Mouse (Mus musculus): ENCODE measurements around the gene Hsd17b1. TPM values are rescaled to one million over a fixed set of nuclear protein-coding genes. Genes with fewer than 3 reads are reported as not detected.
A peak's percentile ranks its signal among the peaks of the same experiment; 100 is the strongest.

Hsd17b1 gene
- polyA plus RNA-seq, 1 experiment from 2014 or later, result not detected

GRCm38 (mm10) chr11:101070189-101070527 is 8.1 kb upstream of the Hsd17b1 start:
- WGBS, result 1% methylated on average over 31 of the region's 36 CpGs
- 0 out of 2 replicates have a peak, but pooled peaks cover 2% of the 10 kb centered on the region for H3K27me3 ChIP-seq (ENCODE audit: control insufficient read depth, insufficient read depth, low read length)
- ATAC-seq (replicated peaks; ENCODE audit: insufficient number of reproducible peaks, low FRiP score, low TSS enrichment, low read depth) (peak; percentile 31; the same call in 1 of the 2 replicates), DNase-seq (ENCODE audit: low spot score) (no peak)
- H3K4me3 ChIP-seq (ENCODE audit: low read depth, low read length), result peak overlapping the region; percentile 81
- no peak overlapping the region for H3K27ac ChIP-seq (replicated peaks; ENCODE audit: low read depth, low read length)
- no peaks in the 10 kb centered on the region for H3K36me3 ChIP-seq (replicated peaks; ENCODE audit: control insufficient read depth, insufficient read depth, low read depth, low read length)
- H3K4me1 ChIP-seq (ENCODE audit: control insufficient read depth, insufficient read depth, low read length), result no peaks in the 10 kb centered on the region
- no peaks in the 10 kb centered on the region for H3K9me3 ChIP-seq (replicated peaks; ENCODE audit: control insufficient read depth, low read length)
- peak overlapping the region; percentile 98 for H3K4me2 ChIP-seq (ENCODE audit: low read depth, low read length)
- H3K9ac ChIP-seq (replicated peaks; ENCODE audit: low read length), result peak overlapping the region; percentile 81

GRCm38 (mm10) chr11:101070987-101071386 is 7.2 kb upstream of the Hsd17b1 start:
- ATAC-seq (replicated peaks; ENCODE audit: insufficient number of reproducible peaks, low FRiP score, low TSS enrichment, low read depth), result no peak
- WGBS, result 69% methylated on average over 6 of the region's 6 CpGs
- no peak overlapping the region for H3K9ac ChIP-seq (replicated peaks; ENCODE audit: low read length)
- H3K4me3 ChIP-seq (ENCODE audit: low read depth, low read length), result peak overlapping the region; percentile 81; the same call in 1 of the 2 replicates
- no peaks in the 10 kb centered on the region for H3K4me1 ChIP-seq (ENCODE audit: control insufficient read depth, insufficient read depth, low read length)
- H3K27ac ChIP-seq (replicated peaks; ENCODE audit: low read depth, low read length), result no peak overlapping the region
- H3K4me2 ChIP-seq (ENCODE audit: low read depth, low read length), result no peak overlapping the region
- no peaks in the 10 kb centered on the region for H3K9me3 ChIP-seq (replicated peaks; ENCODE audit: control insufficient read depth, low read length)
- 0 out of 2 replicates have a peak, but pooled peaks cover 2% of the 10 kb centered on the region for H3K27me3 ChIP-seq (ENCODE audit: control insufficient read depth, insufficient read depth, low read length)
- no peaks in the 10 kb centered on the region for H3K36me3 ChIP-seq (replicated peaks; ENCODE audit: control insufficient read depth, insufficient read depth, low read depth, low read length)
- no peak for DNase-seq (ENCODE audit: low spot score)

DNA sequence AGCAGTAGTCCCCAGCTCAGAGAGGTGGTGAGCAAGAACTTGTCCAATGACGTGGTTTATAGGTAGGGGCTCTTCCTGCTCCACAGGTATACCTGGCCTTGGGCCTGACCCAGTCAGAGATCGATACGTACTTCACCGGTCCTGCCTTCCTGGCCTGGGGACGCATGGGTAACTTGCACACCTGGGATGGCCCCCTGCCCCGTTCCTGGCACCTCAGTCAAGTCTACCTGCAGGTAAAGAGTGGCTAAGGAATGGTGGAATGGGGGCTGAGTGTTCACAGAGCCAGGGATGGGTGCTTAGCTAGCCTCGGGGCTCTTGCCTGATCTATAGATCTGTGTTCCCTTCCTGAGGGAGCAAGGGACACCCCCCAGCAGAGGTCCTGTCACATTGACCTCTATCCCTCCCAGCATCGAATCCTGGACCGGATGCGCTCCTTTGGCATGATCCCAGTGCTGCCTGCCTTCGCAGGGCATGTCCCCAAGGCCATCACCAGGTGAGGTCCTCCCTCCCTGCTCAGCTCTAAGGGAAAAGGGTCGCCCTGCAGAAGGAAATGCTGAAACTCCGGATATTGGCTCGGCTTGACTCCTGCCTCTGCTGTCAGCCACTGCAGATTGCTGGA is 6.3 kb upstream of the Hsd17b1 start:
- no peak overlapping the region for H3K4me3 ChIP-seq (ENCODE audit: low read depth, low read length)
- DNase-seq (ENCODE audit: low spot score) (no peak), ATAC-seq (replicated peaks; ENCODE audit: insufficient number of reproducible peaks, low FRiP score, low TSS enrichment, low read depth) (no peak)
- no peaks in the 10 kb centered on the region for H3K4me1 ChIP-seq (ENCODE audit: control insufficient read depth, insufficient read depth, low read length)
- H3K9me3 ChIP-seq (replicated peaks; ENCODE audit: control insufficient read depth, low read length), result no peaks in the 10 kb centered on the region
- WGBS, result 67% methylated on average over 14 of the region's 14 CpGs
- H3K27ac ChIP-seq (replicated peaks; ENCODE audit: low read depth, low read length), result no peak overlapping the region
- H3K9ac ChIP-seq (replicated peaks; ENCODE audit: low read length), result no peak overlapping the region
- 0 out of 2 replicates have a peak, but pooled peaks cover 4% of the 10 kb centered on the region for H3K27me3 ChIP-seq (ENCODE audit: control insufficient read depth, insufficient read depth, low read length)
- no peak overlapping the region for H3K4me2 ChIP-seq (ENCODE audit: low read depth, low read length)
- no peaks in the 10 kb centered on the region for H3K36me3 ChIP-seq (replicated peaks; ENCODE audit: control insufficient read depth, insufficient read depth, low read depth, low read length)

DNA sequence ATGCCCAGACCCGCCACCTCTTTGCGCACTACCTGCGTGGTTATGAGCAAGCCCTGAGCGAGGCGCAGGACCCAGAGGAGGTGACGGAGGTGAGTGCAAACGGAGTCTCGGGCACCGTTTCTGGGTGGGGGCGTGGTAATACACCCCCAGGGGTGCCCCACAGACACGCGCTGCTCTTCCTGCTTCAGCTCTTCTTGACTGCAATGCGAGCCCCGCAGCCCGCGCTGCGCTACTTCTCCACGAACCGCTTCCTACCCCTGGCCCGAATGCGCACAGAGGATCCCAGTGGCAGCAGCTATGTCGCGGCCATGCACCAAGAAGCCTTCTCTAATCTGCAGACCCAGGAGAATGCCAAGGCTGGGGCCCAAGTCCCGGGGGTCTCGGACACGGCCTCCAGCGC is 1.5 kb downstream of the Hsd17b1 start:
- no peaks in the 10 kb centered on the region for H3K36me3 ChIP-seq (replicated peaks; ENCODE audit: control insufficient read depth, insufficient read depth, low read depth, low read length)
- H3K27ac ChIP-seq (replicated peaks; ENCODE audit: low read depth, low read length), result no peak overlapping the region
- no peaks in the 10 kb centered on the region for H3K9me3 ChIP-seq (replicated peaks; ENCODE audit: control insufficient read depth, low read length)
- no peak overlapping the region; the same call in 1 of the 2 replicates for H3K4me3 ChIP-seq (ENCODE audit: low read depth, low read length)
- peak overlapping the region; percentile 10; the same call in 1 of the 2 replicates for H3K4me2 ChIP-seq (ENCODE audit: low read depth, low read length)
- peaks cover 3% of the 10 kb centered on the region for H3K4me1 ChIP-seq (ENCODE audit: control insufficient read depth, insufficient read depth, low read length)
- WGBS, result 2% methylated on average over 27 of the region's 27 CpGs
- no peak overlapping the region for H3K9ac ChIP-seq (replicated peaks; ENCODE audit: low read length)
- ATAC-seq (replicated peaks; ENCODE audit: insufficient number of reproducible peaks, low FRiP score, low TSS enrichment, low read depth) (no peak), DNase-seq (ENCODE audit: low spot score) (no peak)
- H3K27me3 ChIP-seq (ENCODE audit: control insufficient read depth, insufficient read depth, low read length), result peaks cover 39% of the 10 kb centered on the region

DNA sequence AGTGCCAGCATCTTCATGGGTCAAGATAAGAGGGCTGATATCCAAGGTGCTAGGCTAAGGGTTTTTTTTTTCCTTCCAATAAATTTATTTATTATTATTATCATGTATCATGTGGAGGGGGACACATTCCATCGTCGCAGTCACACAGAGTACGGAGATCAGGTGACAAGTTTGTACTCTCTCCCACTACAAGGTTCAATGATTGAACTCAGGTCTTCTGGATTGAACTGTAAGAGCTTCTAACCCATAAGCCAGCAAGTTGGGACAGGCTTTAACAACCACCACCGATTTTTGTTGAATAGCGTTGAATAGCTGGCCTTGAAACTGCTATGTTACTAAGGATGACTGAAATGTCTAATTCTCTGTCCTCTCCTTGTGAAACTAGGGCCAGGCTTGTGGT is 2.2 kb downstream of the Hsd17b1 start:
- ATAC-seq (replicated peaks; ENCODE audit: insufficient number of reproducible peaks, low FRiP score, low TSS enrichment, low read depth) (no peak), DNase-seq (ENCODE audit: low spot score) (no peak)
- H3K27ac ChIP-seq (replicated peaks; ENCODE audit: low read depth, low read length), result no peak overlapping the region
- no peak overlapping the region for H3K4me3 ChIP-seq (ENCODE audit: low read depth, low read length)
- H3K9me3 ChIP-seq (replicated peaks; ENCODE audit: control insufficient read depth, low read length), result no peaks in the 10 kb centered on the region
- peaks cover 3% of the 10 kb centered on the region for H3K4me1 ChIP-seq (ENCODE audit: control insufficient read depth, insufficient read depth, low read length)
- H3K36me3 ChIP-seq (replicated peaks; ENCODE audit: control insufficient read depth, insufficient read depth, low read depth, low read length), result no peaks in the 10 kb centered on the region
- H3K9ac ChIP-seq (replicated peaks; ENCODE audit: low read length), result no peak overlapping the region
- no peak overlapping the region for H3K4me2 ChIP-seq (ENCODE audit: low read depth, low read length)
- 63% methylated on average over 5 of the region's 5 CpGs for WGBS
- H3K27me3 ChIP-seq (ENCODE audit: control insufficient read depth, insufficient read depth, low read length), result peaks cover 39% of the 10 kb centered on the region

DNA sequence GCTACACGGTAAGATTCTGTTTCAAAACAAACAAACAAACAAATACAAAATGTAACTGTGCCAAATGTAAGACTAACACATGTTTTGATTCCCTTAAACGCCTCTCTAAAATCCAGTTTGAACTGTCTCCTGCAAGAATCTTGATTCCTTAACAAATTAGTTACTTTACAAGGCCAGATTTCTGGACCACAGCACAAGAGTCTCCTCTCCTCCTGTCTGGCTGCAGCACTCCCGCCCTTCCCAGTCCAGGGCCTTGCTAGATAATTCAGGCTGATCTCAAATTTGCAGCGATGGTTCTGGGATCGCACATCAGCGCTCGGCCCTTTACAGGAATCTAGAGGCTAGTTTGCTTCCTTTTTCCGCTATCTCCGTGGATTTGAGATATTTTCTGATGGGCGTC is 3.4 kb downstream of the Hsd17b1 start:
- Histone ChIP-seq H3K27me3 (ENCODE audit: control insufficient read depth, insufficient read depth, low read length) (peaks cover 39% of the 10 kb centered on the region), H3K4me1 (ENCODE audit: control insufficient read depth, insufficient read depth, low read length) (peaks cover 3% of the 10 kb centered on the region), H3K9ac (replicated peaks; ENCODE audit: low read length) (peak overlapping the region; percentile 51), H3K9me3 (replicated peaks; ENCODE audit: control insufficient read depth, low read length) (no peaks in the 10 kb centered on the region), H3K4me3 (ENCODE audit: low read depth, low read length) (peak overlapping the region; percentile 72), H3K27ac (replicated peaks; ENCODE audit: low read depth, low read length) (no peak overlapping the region), H3K4me2 (ENCODE audit: low read depth, low read length) (peak overlapping the region; percentile 95), H3K36me3 (replicated peaks; ENCODE audit: control insufficient read depth, insufficient read depth, low read depth, low read length) (no peaks in the 10 kb centered on the region)
- DNase-seq (ENCODE audit: low spot score) (no peak), ATAC-seq (replicated peaks; ENCODE audit: insufficient number of reproducible peaks, low FRiP score, low TSS enrichment, low read depth) (no peak)
- WGBS, result 4% methylated on average over 10 of the region's 10 CpGs

DNA sequence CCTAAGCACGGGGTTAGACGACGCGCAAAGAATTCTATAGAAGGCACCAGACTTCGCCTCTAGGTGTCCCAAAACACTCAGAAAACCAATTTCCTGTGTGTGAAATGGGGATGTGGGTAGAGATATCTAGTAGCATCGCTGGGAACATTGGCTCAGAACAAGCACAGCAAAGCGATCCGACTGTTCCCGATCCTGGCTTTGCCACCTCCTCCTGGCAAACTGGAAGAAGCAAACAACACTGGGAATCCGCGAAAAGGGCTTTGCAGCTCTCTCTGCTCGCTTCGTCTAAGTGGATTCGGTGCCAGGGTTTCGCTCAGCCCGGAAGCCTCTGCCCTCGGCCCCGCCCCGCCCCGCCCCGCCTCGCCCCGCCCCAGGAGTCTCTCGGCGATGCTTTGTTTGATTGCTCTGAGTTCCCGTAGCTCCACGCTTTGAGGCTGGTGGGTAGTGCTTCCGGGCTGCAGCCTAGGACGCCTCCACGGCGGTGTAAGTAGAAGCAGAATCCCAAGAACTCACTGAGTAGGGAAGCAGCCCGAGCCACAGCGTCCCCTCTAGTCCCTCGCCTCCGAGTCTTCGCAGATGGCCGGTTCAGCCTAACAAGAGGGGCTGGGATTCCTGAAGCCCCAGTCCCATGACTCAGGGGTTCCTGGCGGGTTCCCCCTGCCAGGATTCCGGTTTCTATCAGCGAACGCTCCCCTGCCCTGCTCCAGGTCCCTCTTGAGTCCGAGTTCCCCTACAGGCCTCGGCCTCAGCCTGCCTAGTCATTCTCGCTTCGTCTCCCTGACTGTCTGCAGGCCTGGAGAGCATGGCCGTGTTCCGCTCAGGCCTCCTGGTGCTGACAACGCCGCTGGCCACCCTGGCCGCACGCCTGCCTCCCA is 4.2 kb downstream of the Hsd17b1 start, which contains the start of gene Coasy:
Gene Coasy, plus strand, starts transcription at position 358 of the 875 bp plus-strand sequence.
- under 1% methylated on average over 40 of the region's 51 CpGs for WGBS
- Histone ChIP-seq H3K27me3 (ENCODE audit: control insufficient read depth, insufficient read depth, low read length) (peaks cover 33% of the 10 kb centered on the region), H3K9me3 (replicated peaks; ENCODE audit: control insufficient read depth, low read length) (no peaks in the 10 kb centered on the region), H3K4me3 (ENCODE audit: low read depth, low read length) (peak within 1 kb of the TSS; percentile 72), H3K4me1 (ENCODE audit: control insufficient read depth, insufficient read depth, low read length) (peaks cover 3% of the 10 kb centered on the region), H3K4me2 (ENCODE audit: low read depth, low read length) (peak within 1 kb of the TSS; percentile 95), H3K9ac (replicated peaks; ENCODE audit: low read length) (peak within 1 kb of the TSS; percentile 90), H3K27ac (replicated peaks; ENCODE audit: low read depth, low read length) (peak within 1 kb of the TSS; percentile 79), H3K36me3 (replicated peaks; ENCODE audit: control insufficient read depth, insufficient read depth, low read depth, low read length) (no peaks in the 10 kb centered on the region)
- DNase-seq (ENCODE audit: low spot score), result peak; percentile 92
- ATAC-seq (replicated peaks; ENCODE audit: insufficient number of reproducible peaks, low FRiP score, low TSS enrichment, low read depth), result peak; percentile 85
